Mouse (Mus musculus): ENCODE data around the gene Gnai2.

Gene Gnai2

GRCm38 (mm10) chr9:107630576-107630975 lies 4.6 kb downstream of the Gnai2 start:
- DNase-seq (ENCODE audit: low read depth) = no peak

- DNase-seq (ENCODE audit: low read depth) = no peak
Measured at GRCm38 (mm10) chr9:107629901-107630425, 5.2 kb downstream of the Gnai2 start.

- no peak for DNase-seq (ENCODE audit: low read depth)
Measured at GRCm38 (mm10) chr9:107629411-107629730, 5.8 kb downstream of the Gnai2 start.

GRCm38 (mm10) chr9:107628721-107629410 lies 6.3 kb downstream of the Gnai2 start:
- DNase-seq (ENCODE audit: low read depth) = no peak

GRCm38 (mm10) chr9:107627387-107628255 lies 7.5 kb downstream of the Gnai2 start:
- no peak for DNase-seq (ENCODE audit: low read depth)

- no peak for DNase-seq (ENCODE audit: low read depth)
Measured at GRCm38 (mm10) chr9:107626844-107627277, 8.3 kb downstream of the Gnai2 start.

- no peak for DNase-seq (ENCODE audit: low read depth)
Measured at GRCm38 (mm10) chr9:107626158-107626843, 8.9 kb downstream of the Gnai2 start.

- no peak for DNase-seq (ENCODE audit: low read depth)
Measured at GRCm38 (mm10) chr9:107625351-107626128, 9.6 kb downstream of the Gnai2 start.

GRCm38 (mm10) chr9:107624951-107625350 lies 10.2 kb downstream of the Gnai2 start:
- no peak for DNase-seq (ENCODE audit: low read depth)

- DNase-seq (ENCODE audit: low read depth) = no peak
Measured at GRCm38 (mm10) chr9:107624539-107624938, 10.6 kb downstream of the Gnai2 start.

- DNase-seq (ENCODE audit: low read depth) = no peak
Measured at GRCm38 (mm10) chr9:107620954-107621353, 14.2 kb downstream of the Gnai2 start.

GRCm38 (mm10) chr9:107619546-107619879 lies 15.7 kb downstream of the Gnai2 start:
- no peak for DNase-seq (ENCODE audit: low read depth)

- DNase-seq (ENCODE audit: low read depth) = no peak
Measured at GRCm38 (mm10) chr9:107618778-107619545, 16.2 kb downstream of the Gnai2 start.

GRCm38 (mm10) chr9:107618098-107618497 lies 17.1 kb downstream of the Gnai2 start:
- no peak for DNase-seq (ENCODE audit: low read depth)

- DNase-seq (ENCODE audit: low read depth) = no peak
Measured at GRCm38 (mm10) chr9:107617461-107617860, 17.7 kb downstream of the Gnai2 start.

GRCm38 (mm10) chr9:107615035-107615434 lies 20.1 kb downstream of the Gnai2 start:
- no peak for DNase-seq (ENCODE audit: low read depth)

- DNase-seq (ENCODE audit: low read depth) = no peak
Measured at GRCm38 (mm10) chr9:107612945-107613569, 22.1 kb downstream of the Gnai2 start.

- DNase-seq (ENCODE audit: low read depth) = peak; percentile 95
Measured at GRCm38 (mm10) chr9:107612191-107612944, 22.8 kb downstream of the Gnai2 start.

- no peak for DNase-seq (ENCODE audit: low read depth)
Measured at GRCm38 (mm10) chr9:107611456-107612190, 23.5 kb downstream of the Gnai2 start.

All from c-Kit-positive CD71-negative TER-119-negative erythroid progenitor cells, embryonic 14.5 days (primary cell).